Mouse (Mus musculus) c-Kit-positive CD71-positive TER-119-negative erythroid progenitor cells, embryonic 14.5 days (primary cell): ENCODE measurements around the gene Pex5.

Experiments used
- DNase-seq: peaks from one replicate; pipeline ENCODE4 v3.0.0-alpha.2; 2013; ENCODE audit warnings: low read depth

Gene Pex5

DNA sequence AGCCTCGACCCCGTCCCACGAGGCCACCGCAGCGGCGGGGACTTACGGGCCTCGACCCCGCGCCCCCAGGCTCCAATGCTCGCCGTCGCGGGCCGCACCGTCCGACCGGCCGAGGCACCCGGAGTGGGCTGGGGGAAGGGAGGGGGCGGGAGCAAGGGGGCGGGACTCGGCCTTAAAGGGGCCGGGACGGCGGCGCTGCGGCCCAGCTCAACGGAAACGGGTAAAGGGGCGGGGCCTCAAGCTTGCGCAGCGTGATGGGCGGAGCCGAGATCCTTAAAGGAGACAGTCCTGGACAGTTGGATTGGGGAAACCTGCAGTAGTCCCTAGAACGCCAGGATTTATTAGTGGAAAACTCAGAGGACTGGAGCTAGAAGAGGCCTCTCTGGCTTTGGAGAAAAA is at the start of gene Pex5:
TSS of gene Pex5 (minus strand) at position 141 of the 399 bp plus-strand sequence.
- DNase-seq = peak; percentile 91

DNA sequence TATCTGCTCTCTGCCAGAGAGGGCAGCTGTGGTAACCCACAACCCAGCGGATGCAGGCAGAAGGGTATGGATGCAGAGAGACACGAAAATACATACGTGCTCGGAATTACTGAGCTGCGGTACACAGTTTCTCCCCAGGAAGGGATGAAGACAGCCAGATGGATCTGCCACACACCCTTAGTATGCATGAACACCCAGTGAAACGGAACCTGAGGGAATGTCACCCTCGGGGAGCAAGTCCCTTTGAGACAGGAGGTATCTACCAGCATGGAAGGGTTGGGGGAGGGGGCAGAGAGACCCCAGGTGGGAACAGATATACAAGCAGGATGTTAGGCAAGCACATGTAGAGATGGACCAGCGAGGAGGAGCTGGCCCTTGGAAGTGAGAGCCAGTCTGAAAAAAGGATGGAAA is 49.0 kb upstream of the Pex5 start:
- no peak for DNase-seq

GRCm38 (mm10) chr6:124459388-124459787 is 44.5 kb upstream of the Pex5 start:
- no peak for DNase-seq

GRCm38 (mm10) chr6:124458505-124458904 is 43.6 kb upstream of the Pex5 start:
- DNase-seq = no peak

DNA sequence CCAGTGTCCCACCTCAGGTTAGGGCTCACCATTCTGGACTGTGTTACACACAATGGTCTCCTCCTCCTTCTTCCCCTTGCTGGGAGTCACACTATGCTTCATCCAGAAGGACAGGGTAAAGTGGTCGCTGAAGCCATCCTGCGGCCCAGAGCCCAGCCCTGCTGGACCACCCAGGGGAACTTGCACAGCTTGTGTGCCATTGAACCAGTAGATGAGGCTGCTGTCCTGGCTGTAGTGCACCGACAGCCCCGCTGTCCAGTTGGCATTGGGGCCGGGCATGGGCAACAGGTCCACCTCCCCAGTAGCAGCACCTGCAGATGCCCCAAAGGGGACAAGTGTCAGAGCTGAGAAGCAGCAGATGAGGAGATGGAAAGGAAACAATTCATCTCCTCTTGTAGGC is 43.0 kb upstream of the Pex5 start:
- DNase-seq = no peak

DNA sequence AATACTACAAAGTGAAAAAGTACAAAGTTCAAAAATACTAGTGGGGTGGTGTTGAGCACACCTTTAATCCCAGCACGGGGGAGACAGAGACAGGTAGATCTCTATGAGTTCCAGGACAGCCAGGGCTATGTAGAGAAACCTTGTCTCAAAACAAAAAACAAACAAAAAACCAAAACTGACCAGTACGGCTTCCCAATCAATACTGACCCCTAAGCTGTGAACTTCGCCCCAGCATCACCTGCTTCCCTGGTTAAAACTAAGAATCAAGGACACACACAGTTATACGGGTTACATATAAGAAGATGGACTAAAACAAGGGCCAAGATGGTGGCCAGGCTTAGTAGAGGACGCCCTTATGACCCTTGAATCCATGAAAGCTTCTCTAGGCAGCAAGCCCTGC is 41.4 kb upstream of the Pex5 start:
- no peak for DNase-seq

DNA sequence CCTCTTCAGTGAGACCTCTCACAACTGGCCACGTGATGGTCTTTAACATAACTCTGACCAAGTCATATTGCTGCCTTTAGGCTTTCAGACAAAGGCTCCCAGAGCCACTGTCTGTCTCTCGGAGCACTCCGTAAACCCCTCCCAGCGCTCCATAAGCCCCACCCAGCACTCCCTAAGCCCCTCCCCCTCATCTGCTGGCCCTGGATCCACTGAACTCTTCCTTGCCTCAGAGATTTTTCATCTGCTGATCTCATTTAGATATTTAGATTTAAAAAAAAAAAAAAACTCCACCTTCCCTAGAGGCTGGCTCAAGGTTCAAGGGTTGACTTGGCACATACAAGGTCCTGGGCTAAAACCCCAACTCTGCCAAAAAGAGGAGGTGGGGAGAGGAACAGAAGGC is 38.9 kb upstream of the Pex5 start:
- DNase-seq = no peak

DNA sequence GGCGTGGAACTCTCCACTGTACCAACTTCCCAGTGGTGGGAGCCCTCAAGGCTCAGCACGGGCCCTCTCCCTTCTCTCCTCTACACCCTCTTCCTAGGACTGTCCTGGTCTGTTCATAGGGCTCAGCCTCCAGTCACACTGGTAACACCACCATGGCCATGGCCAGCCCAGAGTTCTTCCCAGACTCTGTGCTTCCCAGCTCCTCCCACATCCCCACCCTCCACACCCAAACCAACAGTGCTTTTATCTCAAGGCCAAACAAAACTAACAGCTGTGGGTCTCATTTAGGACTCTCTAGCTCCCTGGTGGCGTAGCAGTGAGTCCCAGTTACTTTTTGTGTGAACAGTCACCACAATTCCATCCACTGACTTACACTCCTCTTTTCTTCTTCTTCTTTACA is 37.1 kb upstream of the Pex5 start:
- DNase-seq = peak; percentile 34

GRCm38 (mm10) chr6:124449668-124450383 is 35.0 kb upstream of the Pex5 start:
- DNase-seq = no peak

- no peak for DNase-seq
Measured at GRCm38 (mm10) chr6:124448959-124449667, 34.2 kb upstream of the Pex5 start.

- no peak for DNase-seq
Measured at GRCm38 (mm10) chr6:124448186-124448852, 33.5 kb upstream of the Pex5 start.

GRCm38 (mm10) chr6:124447356-124447755 is 32.5 kb upstream of the Pex5 start:
- no peak for DNase-seq

DNA sequence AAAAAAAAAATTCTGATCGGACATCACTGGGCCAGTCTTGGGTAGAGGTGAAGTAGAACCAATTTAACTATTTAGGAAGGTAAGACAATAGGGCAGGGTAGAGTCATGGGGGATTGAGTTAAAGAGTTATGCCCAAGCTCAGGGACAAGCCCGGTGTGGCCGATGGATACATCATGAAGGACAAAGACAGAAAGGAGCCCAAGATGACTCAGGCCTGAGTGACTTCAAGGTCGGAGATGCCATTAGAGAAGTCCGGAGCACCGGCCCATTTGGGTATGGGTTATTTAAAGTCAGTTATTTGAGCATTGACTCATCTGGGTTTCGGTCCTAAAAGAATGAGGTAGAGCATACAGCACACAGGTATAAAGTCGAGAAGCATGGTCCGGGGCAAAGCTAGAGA is 31.6 kb upstream of the Pex5 start:
- no peak for DNase-seq

- DNase-seq = no peak
Measured at GRCm38 (mm10) chr6:124446024-124446423, 31.2 kb upstream of the Pex5 start.

DNA sequence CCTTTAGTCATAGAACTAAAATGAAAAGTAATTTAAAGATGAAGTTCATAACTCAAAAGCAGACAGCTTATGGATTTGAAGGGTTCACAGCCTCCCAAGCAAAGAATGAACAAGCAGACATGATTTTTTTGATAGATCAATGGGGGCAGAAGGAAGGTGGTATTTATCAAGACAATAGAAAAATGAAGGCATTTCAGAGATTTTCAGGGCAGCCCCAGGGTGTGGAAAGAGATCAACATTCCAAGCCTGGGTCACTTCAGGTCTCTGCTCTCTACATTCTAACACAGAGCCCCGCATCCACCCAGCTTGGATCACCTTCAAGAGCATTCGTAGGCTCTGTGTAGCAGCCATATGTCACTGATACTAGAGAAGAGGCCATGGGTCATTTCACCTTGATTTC is 28.5 kb upstream of the Pex5 start:
- no peak for DNase-seq

- DNase-seq = no peak
Measured at GRCm38 (mm10) chr6:124436245-124436644, 21.4 kb upstream of the Pex5 start.

DNA sequence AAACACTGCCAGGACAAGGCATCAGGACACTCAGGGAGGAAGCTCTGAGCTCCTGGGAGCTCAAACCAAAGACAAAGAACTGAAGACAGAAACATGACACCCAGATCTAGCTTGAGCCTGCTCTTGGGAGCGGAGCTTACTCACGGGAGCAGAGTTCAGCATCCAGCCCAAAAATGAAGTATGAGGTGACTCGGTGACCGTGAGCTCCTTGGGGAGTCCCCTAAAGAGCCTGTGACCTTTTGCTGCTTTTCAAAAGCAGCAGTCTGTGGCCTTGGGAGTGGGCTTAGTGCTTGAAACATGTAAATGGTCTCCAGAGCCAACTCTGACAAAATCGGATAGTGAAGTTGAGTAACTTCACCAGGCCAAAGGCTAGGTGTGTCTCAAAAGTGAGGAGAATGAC is 20.3 kb upstream of the Pex5 start:
- DNase-seq = no peak

GRCm38 (mm10) chr6:124433688-124434324 is 18.9 kb upstream of the Pex5 start:
- no peak for DNase-seq

DNA sequence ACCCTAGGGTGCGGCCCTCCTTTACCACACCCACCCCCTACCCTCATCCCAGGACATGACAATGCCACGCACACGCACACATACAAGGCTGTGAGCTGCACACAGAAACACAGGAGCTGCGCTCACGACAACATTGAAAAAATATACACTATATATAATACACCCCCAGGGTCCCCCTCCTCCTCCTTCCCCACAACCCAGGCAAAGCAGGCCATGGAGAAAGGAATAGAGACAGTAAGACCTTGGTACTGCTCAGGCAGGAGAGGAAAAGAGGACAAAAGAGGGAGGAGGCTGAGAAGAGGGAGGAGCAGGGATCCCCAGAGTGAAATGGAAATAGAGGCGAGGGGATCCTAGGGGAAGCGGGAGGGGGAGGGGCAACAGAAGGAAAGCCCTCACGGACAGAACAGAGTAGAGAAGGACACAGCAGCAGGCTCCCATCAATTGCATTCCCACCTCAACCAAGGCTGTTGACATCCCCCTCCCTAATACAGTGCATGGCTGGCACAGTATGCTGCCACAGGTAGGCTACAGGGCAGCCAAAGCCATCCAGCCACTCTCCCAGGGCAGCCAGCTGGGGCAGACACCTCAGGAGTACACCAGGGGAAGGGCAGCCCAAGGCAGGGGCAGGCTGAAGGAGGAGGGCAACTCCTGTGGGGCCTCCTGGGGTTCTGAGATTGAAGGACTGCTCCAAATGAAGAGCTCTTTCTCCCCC is 16.1 kb upstream of the Pex5 start:
- no peak for DNase-seq

GRCm38 (mm10) chr6:124430379-124430778 is 15.5 kb upstream of the Pex5 start:
- no peak for DNase-seq

- DNase-seq = no peak
Measured at GRCm38 (mm10) chr6:124427791-124428576, 13.1 kb upstream of the Pex5 start.
